Mouse (Mus musculus) C2C12 (cell line): ENCODE results near the gene Foxf2. TPM values are rescaled to one million over a fixed set of nuclear protein-coding genes. Genes with fewer than 3 reads are reported as not detected.

Experiments used
- H3K27me3 ChIP-seq: one replicate; pipeline ENCODE4 v1.6.1; 2011; ENCODE audit not compliant: control insufficient read depth, insufficient read depth, insufficient read length
- H3K36me3 ChIP-seq: one replicate; pipeline ENCODE4 v1.6.1; 2011; ENCODE audit not compliant: control insufficient read depth, insufficient read depth
- H3K4me3 ChIP-seq: one replicate; pipeline ENCODE4 v1.5.1; 2011; ENCODE audit warnings: mild to moderate bottlenecking, control low read depth; ENCODE audit not compliant: poor library complexity, insufficient read depth, severe bottlenecking
- H3K79me2 ChIP-seq: one replicate; pipeline ENCODE4 v1.6.1; 2011; ENCODE audit not compliant: control insufficient read depth, insufficient read depth
- H3K79me3 ChIP-seq: one replicate; pipeline ENCODE4 v1.6.1; 2011; ENCODE audit warnings: low read depth, control low read depth
- H3ac ChIP-seq: one replicate; pipeline ENCODE3; 2011; ENCODE audit warnings: low read depth; ENCODE audit not compliant: control insufficient read depth, insufficient read length
- CEBPB ChIP-seq: IDR thresholded peaks from one replicate; pipeline ENCODE4 v1.6.1; 2011; ENCODE audit warnings: low read depth, mild to moderate bottlenecking, control low read depth, moderate library complexity
- CTCF ChIP-seq: IDR thresholded peaks from one replicate; pipeline ENCODE4 v1.5.1; 2011; ENCODE audit not compliant: control insufficient read depth, insufficient read depth, insufficient read length
- FOSL1 ChIP-seq: IDR thresholded peaks from one replicate; pipeline ENCODE4 v1.8.0; 2011; ENCODE audit warnings: mild to moderate bottlenecking, low read length; ENCODE audit not compliant: poor library complexity, insufficient read depth, severe bottlenecking
- MAX ChIP-seq: IDR thresholded peaks from one replicate; pipeline ENCODE4 v1.6.1; 2011; ENCODE audit warnings: mild to moderate bottlenecking, control low read depth
- MYOD1 ChIP-seq: IDR thresholded peaks from one replicate; pipeline ENCODE4 v1.6.1; 2011; ENCODE audit warnings: low read depth; ENCODE audit not compliant: control insufficient read depth, insufficient read length
- MYOG ChIP-seq: IDR thresholded peaks from one replicate; pipeline ENCODE4 v1.6.1; 2011; ENCODE audit not compliant: control insufficient read depth, insufficient read length; ENCODE audit errors: extremely low read depth
- USF1 ChIP-seq: IDR thresholded peaks from one replicate; pipeline ENCODE4 v1.6.1; 2011; ENCODE audit warnings: low read depth, mild to moderate bottlenecking, control low read depth, moderate library complexity
- polyA plus RNA-seq: library from polyadenylated mRNA; unstranded; fragments of >200 nt; fragmentation: generic; extraction: Trizol; gene quantifications from one replicate; pipeline ENCODE4 v1.2.1, GENCODE M21; 2012; ENCODE audit warnings: missing spikeins

Foxf2 gene
- polyA plus RNA-seq, 1 experiment: 11.3 TPM

GRCm38 (mm10) chr13:31599576-31599975 is 26.0 kb upstream of the Foxf2 start:
- Histone ChIP-seq H3K4me3 (no peak overlapping the region), H3K36me3 (no peaks in the 10 kb centered on the region), H3ac (no peak overlapping the region), H3K79me2 (no peaks in the 10 kb centered on the region), H3K79me3 (no peaks in the 10 kb centered on the region), H3K27me3 (no peaks in the 10 kb centered on the region)
- TF ChIP-seq CEBPB: no peak
- TF ChIP-seq FOSL1: no peak
- TF ChIP-seq MYOD1: no peak
- no peak for TF ChIP-seq CTCF
- TF ChIP-seq MYOG: no peak

- TF ChIP-seq MYOG (no peak), FOSL1 (no peak), MAX (no peak), USF1 (no peak), MYOD1 (no peak), CTCF (no peak), CEBPB (no peak)
- H3K27me3 ChIP-seq: no peaks in the 10 kb centered on the region
- H3K79me3 ChIP-seq: no peaks in the 10 kb centered on the region
- no peaks in the 10 kb centered on the region for H3K79me2 ChIP-seq
- H3K4me3 ChIP-seq: no peak overlapping the region
- H3K36me3 ChIP-seq: no peaks in the 10 kb centered on the region
- no peak overlapping the region for H3ac ChIP-seq
Observed at GRCm38 (mm10) chr13:31603964-31604363, 21.7 kb upstream of the Foxf2 start.

- no peaks in the 10 kb centered on the region for H3K79me2 ChIP-seq
- no peaks in the 10 kb centered on the region for H3K27me3 ChIP-seq
Observed at GRCm38 (mm10) chr13:31614724-31615465, 10.7 kb upstream of the Foxf2 start.

GRCm38 (mm10) chr13:31615561-31616165 is 10.0 kb upstream of the Foxf2 start:
- Histone ChIP-seq H3K27me3 (no peaks in the 10 kb centered on the region), H3K4me3 (no peak overlapping the region)
- TF ChIP-seq MYOG (no peak), CEBPB (no peak), CTCF (no peak), USF1 (no peak), MAX (no peak), FOSL1 (no peak), MYOD1 (no peak)

More at GRCm38 (mm10) chr13:31614724-31615465, 10.7 kb upstream of the Foxf2 start:
- no peaks in the 10 kb centered on the region for H3K79me3 ChIP-seq
- TF ChIP-seq CEBPB (no peak), MYOD1 (no peak), USF1 (no peak), MAX (no peak), MYOG (no peak), FOSL1 (no peak), CTCF (no peak)
- H3K4me3 ChIP-seq: no peak overlapping the region
- H3ac ChIP-seq: no peak overlapping the region
- H3K36me3 ChIP-seq: no peaks in the 10 kb centered on the region

GRCm38 (mm10) chr13:31618001-31618400 is 7.6 kb upstream of the Foxf2 start:
- H3K36me3 ChIP-seq: no peaks in the 10 kb centered on the region
- TF ChIP-seq MAX (no peak), USF1 (no peak), FOSL1 (no peak), CTCF (no peak), MYOD1 (no peak), CEBPB (no peak), MYOG (no peak)
- H3K27me3 ChIP-seq: no peaks in the 10 kb centered on the region
- H3ac ChIP-seq: no peak overlapping the region
- H3K4me3 ChIP-seq: no peak overlapping the region
- no peaks in the 10 kb centered on the region for H3K79me3 ChIP-seq
- H3K79me2 ChIP-seq: no peaks in the 10 kb centered on the region

More at GRCm38 (mm10) chr13:31615561-31616165, 10.0 kb upstream of the Foxf2 start:
- H3ac ChIP-seq: no peak overlapping the region
- H3K36me3 ChIP-seq: no peaks in the 10 kb centered on the region
- H3K79me3 ChIP-seq: no peaks in the 10 kb centered on the region
- no peaks in the 10 kb centered on the region for H3K79me2 ChIP-seq
